Mouse (Mus musculus) spleen, embryonic (tissue): ENCODE measurements around the gene Slc35e4.

Experiments
- CTCF ChIA-PET: fragments of 350-600 bp; sonication (Branson Sonifier 250); formaldehyde crosslinking; loops from one replicate; lab custom pipeline; 2022; lab: Charles Lee

Gene Slc35e4

GRCm38 (mm10) chr11:3876419-3876818 lies 38.0 kb downstream of the Slc35e4 start:
- CTCF ChIA-PET: no interaction called here

GRCm38 (mm10) chr11:3864343-3864742 lies 50.1 kb downstream of the Slc35e4 start:
- CTCF ChIA-PET: no interaction called here

DNA sequence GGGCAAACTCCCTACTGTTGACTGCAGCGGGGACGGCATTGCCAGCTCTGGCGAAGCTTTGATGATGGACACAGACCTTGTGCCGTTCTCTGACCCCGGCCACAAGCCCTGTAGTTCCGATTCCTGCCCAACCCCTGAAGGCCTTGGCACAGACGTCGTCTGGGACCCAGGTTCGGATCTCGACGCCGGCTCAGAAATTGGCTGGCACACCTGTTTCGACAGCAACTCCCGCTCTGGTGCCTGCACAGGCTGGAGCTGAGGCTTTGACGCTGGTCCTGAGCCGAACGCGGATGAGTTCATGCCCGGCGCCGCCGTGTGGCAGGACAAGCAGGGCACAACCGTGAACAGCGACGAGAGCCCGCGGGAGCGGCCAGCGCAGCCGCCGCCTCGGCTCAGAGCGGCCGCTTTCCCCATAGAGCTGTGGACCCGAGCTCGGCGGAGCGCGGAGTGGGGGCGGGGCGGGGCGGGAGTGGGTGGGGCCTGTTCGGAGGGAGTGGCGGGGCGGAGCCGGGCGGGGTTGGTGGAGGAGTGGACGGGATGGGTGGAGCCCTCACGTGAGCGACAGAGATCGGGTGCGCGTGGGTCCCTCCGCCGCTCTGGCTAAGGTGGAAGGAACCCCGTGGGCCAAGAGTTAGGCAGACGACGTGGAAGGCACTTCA lies 50.9 kb downstream of the Slc35e4 start, which contains the start of gene Osbp2:
Gene Osbp2 (minus strand): TSS at position 450 of the 659 bp plus-strand sequence.
- CTCF ChIA-PET: no interaction called here

GRCm38 (mm10) chr11:3862661-3863453 lies 51.6 kb downstream of the Slc35e4 start:
- CTCF ChIA-PET: no interaction called here

DNA sequence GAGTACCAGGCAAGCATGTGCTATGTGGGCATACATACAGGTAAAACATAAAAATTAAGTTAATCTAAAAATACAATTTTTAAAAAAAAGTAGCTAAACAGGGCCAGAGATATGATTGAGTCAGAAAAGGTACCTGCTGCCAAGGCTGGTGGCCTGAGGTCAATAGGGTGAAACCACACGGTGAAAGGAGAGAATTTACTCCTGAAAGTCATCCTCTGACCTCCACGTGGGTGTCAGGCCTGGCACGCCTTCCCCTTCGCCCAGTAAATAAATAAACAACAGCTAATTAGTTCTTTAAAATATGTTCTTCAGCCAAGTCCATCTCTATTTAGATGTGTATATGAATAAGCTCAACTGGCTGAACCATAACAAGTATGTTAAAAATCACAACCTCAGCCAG lies 54.1 kb downstream of the Slc35e4 start:
- CTCF ChIA-PET: no interaction called here

DNA sequence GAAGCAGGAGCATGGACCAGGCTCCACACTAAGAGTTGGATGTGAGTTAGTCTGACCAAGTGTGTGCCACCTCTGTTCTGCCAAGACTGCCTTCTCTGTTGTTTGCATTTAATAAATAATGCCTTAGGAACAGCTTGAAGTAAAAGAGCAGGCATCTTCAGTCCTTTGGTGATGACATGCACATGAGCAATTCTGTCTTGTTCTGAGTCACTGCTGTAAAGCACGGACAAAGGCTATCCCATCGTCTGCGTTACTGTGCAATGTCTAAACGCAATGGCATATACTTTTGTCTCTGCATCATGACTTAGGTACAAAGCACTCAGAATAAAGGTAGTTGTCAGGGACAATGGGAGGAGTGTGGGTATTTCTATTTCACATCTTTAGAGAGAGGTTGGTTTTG lies 54.7 kb downstream of the Slc35e4 start:
- CTCF ChIA-PET: no interaction called here

GRCm38 (mm10) chr11:3857902-3858301 lies 56.6 kb downstream of the Slc35e4 start:
- CTCF ChIA-PET: no interaction called here
